Mouse (Mus musculus): ENCODE measurements around the gene Slc12a7. TPM values are rescaled to one million over a fixed set of nuclear protein-coding genes. Genes with fewer than 3 reads are reported as not detected.

The Slc12a7 gene
- polyA plus RNA-seq, 1 experiment from 2014 or later, result 18.4 TPM

DNA sequence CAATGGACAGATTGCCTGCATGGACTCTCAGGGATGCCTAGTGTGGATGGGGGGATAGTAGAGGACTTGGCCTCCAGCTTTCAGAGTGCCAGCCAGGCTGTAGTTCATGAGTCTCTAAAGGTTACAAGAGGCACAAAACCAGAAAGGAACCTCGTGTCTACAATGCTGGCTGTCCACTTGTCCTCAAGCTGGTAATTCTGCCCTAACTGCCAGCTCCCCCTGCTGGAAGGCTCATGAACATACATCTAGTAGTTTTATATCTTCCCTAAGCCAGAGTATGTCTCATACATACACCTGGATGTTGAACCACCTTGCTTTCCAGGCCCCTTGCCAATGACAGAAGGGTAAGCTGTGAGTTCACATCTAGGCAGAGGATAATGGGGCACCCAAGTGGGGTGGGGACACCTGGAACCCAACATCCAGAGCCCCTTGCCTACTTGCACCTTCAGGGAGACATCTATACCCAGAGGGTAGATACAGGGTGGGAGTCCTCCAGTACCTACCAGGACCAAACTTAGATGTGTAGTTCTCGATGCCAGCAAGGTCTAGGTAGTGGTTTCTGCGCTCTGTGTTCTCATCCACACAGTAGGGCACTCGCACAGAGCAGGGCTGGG, 89.4 kb downstream of the Slc12a7 start:
- peaks cover 6% of the 10 kb centered on the region for H3K4me1 ChIP-seq
- no peak overlapping the region for H3K4me3 ChIP-seq (replicated peaks)
- peaks cover 44% of the 10 kb centered on the region for H3K36me3 ChIP-seq
- no peaks in the 10 kb centered on the region for H3K9me3 ChIP-seq (replicated peaks)
- WGBS, result 65% methylated on average over 4 of the region's 4 CpGs
- H3K4me2 ChIP-seq (replicated peaks), result no peak overlapping the region
- no peak overlapping the region for H3K27ac ChIP-seq (replicated peaks)
- no peak for ATAC-seq (ENCODE audit: insufficient number of reproducible peaks, low FRiP score, low TSS enrichment, low read depth)
- no peak overlapping the region for H3K9ac ChIP-seq
- H3K27me3 ChIP-seq, result no peaks in the 10 kb centered on the region

DNA sequence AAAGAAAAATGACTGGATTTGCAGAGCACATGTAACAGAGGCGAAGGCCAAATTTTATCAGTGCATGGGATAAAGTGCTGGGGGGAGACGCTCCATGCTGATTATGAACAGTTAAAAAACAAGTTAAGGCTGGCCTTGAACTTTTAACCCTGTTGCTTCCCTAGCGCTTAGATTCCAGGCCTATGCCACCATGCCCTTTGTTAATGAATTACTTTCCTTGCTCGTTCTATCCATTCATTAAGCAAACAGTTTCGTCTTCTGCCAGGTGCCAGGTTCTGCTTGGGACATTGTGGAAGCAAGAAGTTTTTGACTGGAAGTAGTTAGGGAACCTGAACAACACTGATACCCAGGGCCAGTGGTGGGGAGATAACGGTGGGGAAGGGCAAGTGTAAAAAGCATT, 90.8 kb downstream of the Slc12a7 start:
- WGBS, result 76% methylated on average over 6 of the region's 6 CpGs
- ATAC-seq (ENCODE audit: insufficient number of reproducible peaks, low FRiP score, low TSS enrichment, low read depth), result no peak
- no peak overlapping the region for H3K4me3 ChIP-seq (replicated peaks)
- no peak overlapping the region for H3K27ac ChIP-seq (replicated peaks)
- H3K9ac ChIP-seq, result no peak overlapping the region
- peaks cover 44% of the 10 kb centered on the region for H3K36me3 ChIP-seq
- no peaks in the 10 kb centered on the region for H3K9me3 ChIP-seq (replicated peaks)
- peaks cover 11% of the 10 kb centered on the region for H3K4me1 ChIP-seq
- no peak overlapping the region for H3K4me2 ChIP-seq (replicated peaks)
- no peaks in the 10 kb centered on the region for H3K27me3 ChIP-seq

GRCm38 (mm10) chr13:73827243-73827642, 94.3 kb downstream of the Slc12a7 start:
- no peak overlapping the region for H3K4me2 ChIP-seq (replicated peaks)
- no peak overlapping the region for H3K9ac ChIP-seq
- 32% methylated on average over 8 of the region's 8 CpGs for WGBS
- peaks cover 13% of the 10 kb centered on the region for H3K4me1 ChIP-seq
- H3K27me3 ChIP-seq, result no peaks in the 10 kb centered on the region
- H3K27ac ChIP-seq (replicated peaks), result peak overlapping the region; percentile 44; the same call in 1 of the 2 replicates
- H3K4me3 ChIP-seq (replicated peaks), result no peak overlapping the region
- H3K9me3 ChIP-seq (replicated peaks), result no peaks in the 10 kb centered on the region
- ATAC-seq (ENCODE audit: insufficient number of reproducible peaks, low FRiP score, low TSS enrichment, low read depth), result 0 out of 2 replicates have a peak, but pooled peaks have one; percentile 12
- H3K36me3 ChIP-seq, result peaks cover 18% of the 10 kb centered on the region

- Histone ChIP-seq H3K36me3 (no peaks in the 10 kb centered on the region), H3K4me1 (peaks cover 52% of the 10 kb centered on the region), H3K27ac (replicated peaks) (no peak overlapping the region), H3K4me3 (replicated peaks) (no peak overlapping the region), H3K4me2 (replicated peaks) (no peak overlapping the region), H3K27me3 (no peaks in the 10 kb centered on the region), H3K9ac (no peak overlapping the region), H3K9me3 (replicated peaks) (no peaks in the 10 kb centered on the region)
- 2% methylated on average over 2 of the region's 2 CpGs for WGBS
- no peak for ATAC-seq (ENCODE audit: insufficient number of reproducible peaks, low FRiP score, low TSS enrichment, low read depth)
Measured at GRCm38 (mm10) chr13:73831486-73831885, 98.6 kb downstream of the Slc12a7 start.

DNA sequence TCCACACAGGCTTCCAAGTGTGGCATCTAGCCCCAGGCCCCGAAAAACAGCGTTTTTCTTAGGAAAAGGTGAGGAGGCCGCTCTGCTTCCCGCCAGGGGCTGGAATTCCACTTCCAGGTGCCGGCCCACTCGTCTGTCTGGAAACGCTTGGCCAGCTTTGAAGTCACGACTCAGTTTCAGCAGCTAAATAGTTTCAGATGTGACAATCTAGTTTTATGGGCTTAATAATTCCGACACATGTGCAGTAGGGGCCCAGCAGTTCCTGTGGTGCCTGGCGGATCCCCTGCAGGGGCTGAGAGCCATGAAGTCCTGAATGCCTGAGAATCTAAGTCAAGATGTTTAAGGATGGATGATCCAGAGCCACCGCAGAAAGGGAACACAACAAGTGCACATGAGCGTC, 100.9 kb downstream of the Slc12a7 start:
- no peak for ATAC-seq (ENCODE audit: insufficient number of reproducible peaks, low FRiP score, low TSS enrichment, low read depth)
- peak overlapping the region; percentile 66 for H3K27ac ChIP-seq (replicated peaks)
- H3K36me3 ChIP-seq, result no peaks in the 10 kb centered on the region
- peaks cover 49% of the 10 kb centered on the region for H3K4me1 ChIP-seq
- no peaks in the 10 kb centered on the region for H3K9me3 ChIP-seq (replicated peaks)
- no peaks in the 10 kb centered on the region for H3K27me3 ChIP-seq
- no peak overlapping the region for H3K9ac ChIP-seq
- H3K4me3 ChIP-seq (replicated peaks), result no peak overlapping the region
- WGBS, result 17% methylated on average over 12 of the region's 12 CpGs
- no peak overlapping the region for H3K4me2 ChIP-seq (replicated peaks)

DNA sequence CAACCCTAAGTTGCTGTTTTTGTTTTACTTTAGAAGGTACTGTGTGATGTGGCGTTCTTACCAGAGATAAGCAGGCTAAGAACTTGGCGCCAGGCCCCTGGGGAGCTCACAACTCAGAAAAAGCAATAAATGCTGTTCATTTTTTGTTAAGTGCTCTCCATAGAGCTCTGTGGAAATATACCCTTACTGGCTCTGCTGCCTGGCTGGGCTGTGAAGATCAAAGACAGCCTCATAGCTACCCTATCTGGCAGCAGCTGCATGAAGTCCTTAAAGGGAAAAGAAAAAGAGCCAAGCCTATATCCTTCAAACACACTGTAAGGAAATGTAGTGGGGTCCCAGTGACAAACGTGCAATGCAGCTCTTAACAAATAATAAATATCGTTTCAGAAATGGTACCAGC, 102.9 kb downstream of the Slc12a7 start:
- Histone ChIP-seq H3K4me3 (replicated peaks) (no peak overlapping the region), H3K9me3 (replicated peaks) (no peaks in the 10 kb centered on the region), H3K36me3 (no peaks in the 10 kb centered on the region), H3K27ac (replicated peaks) (peak overlapping the region; percentile 34; the same call in 1 of the 2 replicates), H3K4me1 (peaks cover 60% of the 10 kb centered on the region), H3K27me3 (no peaks in the 10 kb centered on the region), H3K9ac (no peak overlapping the region), H3K4me2 (replicated peaks) (no peak overlapping the region)
- ATAC-seq (ENCODE audit: insufficient number of reproducible peaks, low FRiP score, low TSS enrichment, low read depth), result no peak
- 50% methylated on average over 4 of the region's 4 CpGs for WGBS

DNA sequence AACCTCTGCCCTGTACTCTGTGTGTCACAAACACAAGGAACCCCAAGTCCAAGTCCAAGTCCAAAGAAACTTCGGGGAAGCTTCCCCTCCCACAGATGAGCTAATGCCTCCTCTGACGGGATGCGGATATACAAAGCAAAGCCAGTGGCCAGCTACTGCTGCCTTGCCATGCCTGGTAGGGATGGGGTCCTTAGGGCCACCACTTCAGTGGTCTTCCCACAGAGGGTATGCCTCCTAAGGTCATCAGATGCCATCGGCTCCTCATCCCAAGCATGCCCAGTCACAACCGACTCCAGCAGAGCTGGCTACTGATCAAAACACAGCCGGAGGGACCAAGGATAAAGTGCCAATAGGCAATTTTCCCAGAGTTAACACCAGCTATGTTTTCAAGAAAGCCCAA, 103.6 kb downstream of the Slc12a7 start:
- no peak overlapping the region for H3K4me3 ChIP-seq (replicated peaks)
- H3K27ac ChIP-seq (replicated peaks), result no peak overlapping the region
- H3K36me3 ChIP-seq, result no peaks in the 10 kb centered on the region
- H3K9me3 ChIP-seq (replicated peaks), result no peaks in the 10 kb centered on the region
- no peak overlapping the region for H3K9ac ChIP-seq
- H3K27me3 ChIP-seq, result no peaks in the 10 kb centered on the region
- 68% methylated on average over 6 of the region's 6 CpGs for WGBS
- no peak for ATAC-seq (ENCODE audit: insufficient number of reproducible peaks, low FRiP score, low TSS enrichment, low read depth)
- H3K4me1 ChIP-seq, result peaks cover 60% of the 10 kb centered on the region
- no peak overlapping the region for H3K4me2 ChIP-seq (replicated peaks)

DNA sequence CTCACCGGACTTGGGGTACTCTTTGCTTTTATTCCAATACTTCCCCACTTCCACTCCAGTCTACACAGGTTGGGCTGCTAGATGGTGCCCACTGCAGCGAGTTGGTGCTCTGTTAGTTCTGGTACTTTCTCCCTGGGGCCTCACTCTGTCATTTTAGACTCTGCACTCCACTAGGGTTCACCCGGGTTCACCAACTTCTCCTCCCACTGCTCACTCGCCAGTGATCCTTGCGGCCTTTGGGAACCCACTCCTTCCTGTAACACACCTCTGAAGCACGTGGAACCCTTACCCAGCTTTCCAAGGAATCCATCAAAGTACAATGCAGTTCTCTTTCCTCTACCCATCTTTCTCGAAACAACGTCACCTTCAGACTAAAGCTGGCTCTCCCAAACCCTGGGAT, 104.8 kb downstream of the Slc12a7 start:
- peaks cover 3% of the 10 kb centered on the region; the same call in 1 of the 2 replicates for H3K36me3 ChIP-seq
- no peak overlapping the region for H3K4me3 ChIP-seq (replicated peaks)
- no peak overlapping the region for H3K4me2 ChIP-seq (replicated peaks)
- 79% methylated on average over 8 of the region's 8 CpGs for WGBS
- no peak overlapping the region for H3K27ac ChIP-seq (replicated peaks)
- no peaks in the 10 kb centered on the region for H3K27me3 ChIP-seq
- H3K4me1 ChIP-seq, result peaks cover 53% of the 10 kb centered on the region
- H3K9me3 ChIP-seq (replicated peaks), result no peaks in the 10 kb centered on the region
- no peak overlapping the region for H3K9ac ChIP-seq
- ATAC-seq (ENCODE audit: insufficient number of reproducible peaks, low FRiP score, low TSS enrichment, low read depth), result no peak

DNA sequence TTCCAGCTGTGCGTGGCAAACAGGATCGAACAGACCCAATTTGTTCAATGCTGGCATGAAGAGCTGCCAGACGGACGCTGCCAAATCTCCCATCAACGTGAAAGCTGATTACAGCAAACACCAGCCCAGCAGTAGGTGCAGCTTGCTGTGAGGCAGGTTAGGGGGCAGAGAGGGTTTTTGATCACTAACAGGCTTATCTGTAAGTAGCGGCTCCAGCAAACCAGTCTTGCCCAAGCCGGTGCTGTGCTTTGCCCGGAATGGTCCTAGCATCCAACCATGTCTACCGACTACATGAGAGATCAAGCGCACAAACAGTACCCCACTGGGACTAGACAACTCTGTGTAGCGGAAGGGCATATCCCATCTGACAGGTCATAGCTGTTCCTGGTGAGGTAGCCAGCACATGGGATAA, 106.2 kb downstream of the Slc12a7 start:
- H3K4me1 ChIP-seq, result peaks cover 43% of the 10 kb centered on the region
- no peak for ATAC-seq (ENCODE audit: insufficient number of reproducible peaks, low FRiP score, low TSS enrichment, low read depth)
- no peak overlapping the region for H3K9ac ChIP-seq
- H3K9me3 ChIP-seq (replicated peaks), result no peaks in the 10 kb centered on the region
- peaks cover 3% of the 10 kb centered on the region; the same call in 1 of the 2 replicates for H3K36me3 ChIP-seq
- 59% methylated on average over 11 of the region's 11 CpGs for WGBS
- H3K27me3 ChIP-seq, result no peaks in the 10 kb centered on the region
- H3K27ac ChIP-seq (replicated peaks), result no peak overlapping the region
- no peak overlapping the region for H3K4me2 ChIP-seq (replicated peaks)
- no peak overlapping the region for H3K4me3 ChIP-seq (replicated peaks)

- WGBS, result 53% methylated on average over 4 of the region's 4 CpGs
- Histone ChIP-seq H3K4me3 (replicated peaks) (no peak overlapping the region), H3K9ac (no peak overlapping the region), H3K27ac (replicated peaks) (no peak overlapping the region), H3K4me2 (replicated peaks) (no peak overlapping the region), H3K9me3 (replicated peaks) (no peaks in the 10 kb centered on the region), H3K36me3 (peaks cover 3% of the 10 kb centered on the region; the same call in 1 of the 2 replicates), H3K4me1 (peaks cover 40% of the 10 kb centered on the region), H3K27me3 (no peaks in the 10 kb centered on the region)
- no peak for ATAC-seq (ENCODE audit: insufficient number of reproducible peaks, low FRiP score, low TSS enrichment, low read depth)
Measured at GRCm38 (mm10) chr13:73839740-73840139, 106.8 kb downstream of the Slc12a7 start.

DNA sequence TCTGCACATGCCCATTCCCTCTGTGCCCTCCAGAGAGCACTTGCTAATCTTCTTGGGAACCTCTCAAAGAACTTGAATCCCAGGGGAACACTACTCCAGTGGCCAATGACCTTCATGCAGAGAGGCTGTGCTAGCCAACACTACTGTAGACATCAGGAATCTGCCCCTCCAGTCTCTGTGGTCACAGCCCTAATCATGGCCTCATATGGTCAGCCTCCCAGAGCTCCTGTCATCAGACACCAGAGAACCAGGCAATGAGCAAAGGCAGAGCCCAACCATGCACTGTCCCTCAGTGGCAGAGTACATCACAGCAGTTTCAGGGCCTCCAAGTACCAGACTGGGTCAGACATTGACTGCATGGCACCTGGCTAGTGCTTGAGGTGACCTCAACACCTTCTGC, 109.8 kb downstream of the Slc12a7 start:
- H3K36me3 ChIP-seq, result peaks cover 3% of the 10 kb centered on the region; the same call in 1 of the 2 replicates
- H3K4me3 ChIP-seq (replicated peaks), result no peak overlapping the region
- ATAC-seq (ENCODE audit: insufficient number of reproducible peaks, low FRiP score, low TSS enrichment, low read depth), result no peak
- H3K27ac ChIP-seq (replicated peaks), result no peak overlapping the region
- H3K27me3 ChIP-seq, result peaks cover 13% of the 10 kb centered on the region; the same call in 1 of the 2 replicates
- no peaks in the 10 kb centered on the region for H3K9me3 ChIP-seq (replicated peaks)
- no peak overlapping the region for H3K9ac ChIP-seq
- H3K4me1 ChIP-seq, result peaks cover 32% of the 10 kb centered on the region
- no peak overlapping the region for H3K4me2 ChIP-seq (replicated peaks)
